Mouse (Mus musculus): ENCODE results near the gene Dnm3. TPM values are rescaled to one million over a fixed set of nuclear protein-coding genes. Genes with fewer than 3 reads are reported as not detected.
A peak's percentile ranks its signal among the peaks of the same experiment; 100 is the strongest.

The Dnm3 gene
- polyA plus RNA-seq, 1 experiment from 2014 or later: 2.8 TPM

GRCm38 (mm10) chr1:162143974-162144912 lies 333.6 kb downstream of the Dnm3 start:
- WGBS: 23% methylated on average over 6 of the region's 6 CpGs
- Histone ChIP-seq H3K4me2 (ENCODE audit: low read depth, low read length) (no peak overlapping the region), H3K9ac (ENCODE audit: low read length) (no peak overlapping the region; the same call in 1 of the 2 replicates), H3K27ac (ENCODE audit: low read length) (peak overlapping the region; percentile 67), H3K4me1 (replicated peaks; ENCODE audit: control insufficient read depth, insufficient read depth, low read length) (peaks cover 5% of the 10 kb centered on the region), H3K9me3 (ENCODE audit: control insufficient read depth, low read length) (no peaks in the 10 kb centered on the region), H3K36me3 (ENCODE audit: control insufficient read depth, insufficient read depth, low read length) (no peaks in the 10 kb centered on the region), H3K27me3 (ENCODE audit: control insufficient read depth, insufficient read depth, low read depth, low read length) (no peaks in the 10 kb centered on the region), H3K4me3 (ENCODE audit: low read length) (no peak overlapping the region)
- ATAC-seq (ENCODE audit: low read depth): peak; percentile 79

GRCm38 (mm10) chr1:162142285-162142684 lies 335.5 kb downstream of the Dnm3 start:
- no peak overlapping the region for H3K27ac ChIP-seq (ENCODE audit: low read length)
- no peak for ATAC-seq (ENCODE audit: low read depth)
- no peak overlapping the region for H3K9ac ChIP-seq (ENCODE audit: low read length)
- no peaks in the 10 kb centered on the region for H3K27me3 ChIP-seq (ENCODE audit: control insufficient read depth, insufficient read depth, low read depth, low read length)
- H3K9me3 ChIP-seq (ENCODE audit: control insufficient read depth, low read length): no peaks in the 10 kb centered on the region
- H3K4me2 ChIP-seq (ENCODE audit: low read depth, low read length): no peak overlapping the region
- H3K4me1 ChIP-seq (replicated peaks; ENCODE audit: control insufficient read depth, insufficient read depth, low read length): peaks cover 5% of the 10 kb centered on the region
- no peak overlapping the region for H3K4me3 ChIP-seq (ENCODE audit: low read length)
- 83% methylated on average over 7 of the region's 7 CpGs for WGBS
- no peaks in the 10 kb centered on the region for H3K36me3 ChIP-seq (ENCODE audit: control insufficient read depth, insufficient read depth, low read length)

- no peak for ATAC-seq (ENCODE audit: low read depth)
- no peak overlapping the region for H3K4me3 ChIP-seq (ENCODE audit: low read length)
- H3K27me3 ChIP-seq (ENCODE audit: control insufficient read depth, insufficient read depth, low read depth, low read length): no peaks in the 10 kb centered on the region
- H3K27ac ChIP-seq (ENCODE audit: low read length): no peak overlapping the region
- WGBS: 41% methylated on average over 4 of the region's 4 CpGs
- H3K9me3 ChIP-seq (ENCODE audit: control insufficient read depth, low read length): no peaks in the 10 kb centered on the region
- no peaks in the 10 kb centered on the region for H3K36me3 ChIP-seq (ENCODE audit: control insufficient read depth, insufficient read depth, low read length)
- H3K4me2 ChIP-seq (ENCODE audit: low read depth, low read length): no peak overlapping the region
- peaks cover 5% of the 10 kb centered on the region; the same call in 1 of the 2 replicates for H3K4me1 ChIP-seq (replicated peaks; ENCODE audit: control insufficient read depth, insufficient read depth, low read length)
- no peak overlapping the region for H3K9ac ChIP-seq (ENCODE audit: low read length)
These were observed 341.5 kb downstream of the Dnm3 start for GRCm38 (mm10) chr1:162136328-162136727.

GRCm38 (mm10) chr1:162135451-162136213 lies 342.2 kb downstream of the Dnm3 start:
- ATAC-seq (ENCODE audit: low read depth): no peak
- Histone ChIP-seq H3K4me1 (replicated peaks; ENCODE audit: control insufficient read depth, insufficient read depth, low read length) (peaks cover 5% of the 10 kb centered on the region; the same call in 1 of the 2 replicates), H3K4me3 (ENCODE audit: low read length) (no peak overlapping the region), H3K4me2 (ENCODE audit: low read depth, low read length) (no peak overlapping the region), H3K9ac (ENCODE audit: low read length) (no peak overlapping the region), H3K36me3 (ENCODE audit: control insufficient read depth, insufficient read depth, low read length) (no peaks in the 10 kb centered on the region), H3K27ac (ENCODE audit: low read length) (no peak overlapping the region; the same call in 1 of the 2 replicates), H3K9me3 (ENCODE audit: control insufficient read depth, low read length) (no peaks in the 10 kb centered on the region), H3K27me3 (ENCODE audit: control insufficient read depth, insufficient read depth, low read depth, low read length) (no peaks in the 10 kb centered on the region)
- 79% methylated on average over 11 of the region's 11 CpGs for WGBS

GRCm38 (mm10) chr1:162134651-162135066 lies 343.2 kb downstream of the Dnm3 start:
- Histone ChIP-seq H3K4me1 (replicated peaks; ENCODE audit: control insufficient read depth, insufficient read depth, low read length) (peaks cover 5% of the 10 kb centered on the region; the same call in 1 of the 2 replicates), H3K4me3 (ENCODE audit: low read length) (no peak overlapping the region), H3K36me3 (ENCODE audit: control insufficient read depth, insufficient read depth, low read length) (no peaks in the 10 kb centered on the region), H3K4me2 (ENCODE audit: low read depth, low read length) (no peak overlapping the region), H3K9ac (ENCODE audit: low read length) (no peak overlapping the region), H3K9me3 (ENCODE audit: control insufficient read depth, low read length) (no peaks in the 10 kb centered on the region), H3K27ac (ENCODE audit: low read length) (no peak overlapping the region), H3K27me3 (ENCODE audit: control insufficient read depth, insufficient read depth, low read depth, low read length) (no peaks in the 10 kb centered on the region)
- 22% methylated on average over 3 of the region's 3 CpGs for WGBS
- 0 out of 2 replicates have a peak, but pooled peaks have one; percentile 15 for ATAC-seq (ENCODE audit: low read depth)

GRCm38 (mm10) chr1:162132908-162133641 lies 344.8 kb downstream of the Dnm3 start:
- no peak overlapping the region for H3K4me2 ChIP-seq (ENCODE audit: low read depth, low read length)
- no peaks in the 10 kb centered on the region for H3K27me3 ChIP-seq (ENCODE audit: control insufficient read depth, insufficient read depth, low read depth, low read length)
- peaks cover 5% of the 10 kb centered on the region; the same call in 1 of the 2 replicates for H3K4me1 ChIP-seq (replicated peaks; ENCODE audit: control insufficient read depth, insufficient read depth, low read length)
- no peak overlapping the region for H3K4me3 ChIP-seq (ENCODE audit: low read length)
- ATAC-seq (ENCODE audit: low read depth): no peak
- H3K27ac ChIP-seq (ENCODE audit: low read length): no peak overlapping the region
- H3K9me3 ChIP-seq (ENCODE audit: control insufficient read depth, low read length): no peaks in the 10 kb centered on the region
- WGBS: 85% methylated on average over 8 of the region's 8 CpGs
- no peak overlapping the region for H3K9ac ChIP-seq (ENCODE audit: low read length)
- no peaks in the 10 kb centered on the region for H3K36me3 ChIP-seq (ENCODE audit: control insufficient read depth, insufficient read depth, low read length)

- no peaks in the 10 kb centered on the region for H3K27me3 ChIP-seq (ENCODE audit: control insufficient read depth, insufficient read depth, low read depth, low read length)
- H3K9me3 ChIP-seq (ENCODE audit: control insufficient read depth, low read length): no peaks in the 10 kb centered on the region
- peaks cover 2% of the 10 kb centered on the region for H3K4me1 ChIP-seq (replicated peaks; ENCODE audit: control insufficient read depth, insufficient read depth, low read length)
- 71% methylated on average over 8 of the region's 8 CpGs for WGBS
- H3K9ac ChIP-seq (ENCODE audit: low read length): no peak overlapping the region
- no peaks in the 10 kb centered on the region for H3K36me3 ChIP-seq (ENCODE audit: control insufficient read depth, insufficient read depth, low read length)
- H3K4me2 ChIP-seq (ENCODE audit: low read depth, low read length): no peak overlapping the region
- no peak for ATAC-seq (ENCODE audit: low read depth)
- no peak overlapping the region for H3K27ac ChIP-seq (ENCODE audit: low read length)
- no peak overlapping the region for H3K4me3 ChIP-seq (ENCODE audit: low read length)
These were observed 350.7 kb downstream of the Dnm3 start for GRCm38 (mm10) chr1:162126856-162127792.

GRCm38 (mm10) chr1:162124396-162124795 lies 353.4 kb downstream of the Dnm3 start:
- no peaks in the 10 kb centered on the region for H3K36me3 ChIP-seq (ENCODE audit: control insufficient read depth, insufficient read depth, low read length)
- H3K4me1 ChIP-seq (replicated peaks; ENCODE audit: control insufficient read depth, insufficient read depth, low read length): peaks cover 4% of the 10 kb centered on the region
- WGBS: 67% methylated on average over 3 of the region's 3 CpGs
- H3K9me3 ChIP-seq (ENCODE audit: control insufficient read depth, low read length): no peaks in the 10 kb centered on the region
- no peaks in the 10 kb centered on the region for H3K27me3 ChIP-seq (ENCODE audit: control insufficient read depth, insufficient read depth, low read depth, low read length)
- no peak for ATAC-seq (ENCODE audit: low read depth)
- no peak overlapping the region for H3K4me2 ChIP-seq (ENCODE audit: low read depth, low read length)
- no peak overlapping the region for H3K9ac ChIP-seq (ENCODE audit: low read length)
- no peak overlapping the region for H3K27ac ChIP-seq (ENCODE audit: low read length)
- no peak overlapping the region for H3K4me3 ChIP-seq (ENCODE audit: low read length)
